Mouse (Mus musculus) midbrain, postnatal 0 days (tissue): Measurements from ENCODE around the gene Bach1. TPM values are rescaled to one million over a fixed set of nuclear protein-coding genes. Genes with fewer than 3 reads are reported as not detected.

Experiments used
- ATAC-seq: fragments of 200-750 bp; cut with Nextera tagmentation; 2 replicates; pipeline ENCODE4 v1.8.0; 2017; ENCODE audit warnings: moderate number of reproducible peaks, mild to moderate bottlenecking, moderate TSS enrichment, moderate library complexity; ENCODE audit not compliant: low FRiP score
- DNase-seq: peaks from one replicate; pipeline ENCODE4 v3.0.0-alpha.2; 2015; ENCODE audit warnings: low spot score
- H3K27ac ChIP-seq: fragments of 300-500 bp; sonication (generic); 2 replicates; pipeline ENCODE4 v1.5.1; 2014; ENCODE audit warnings: low read depth, mild to moderate bottlenecking, low read length, mixed read lengths
- H3K27me3 ChIP-seq: fragments of 300-500 bp; sonication (generic); 2 replicates; pipeline ENCODE4 v1.6.1; 2014; ENCODE audit warnings: low read length, control low read depth, mixed read lengths; ENCODE audit not compliant: insufficient read depth
- H3K36me3 ChIP-seq: fragments of 300-500 bp; sonication (generic); 2 replicates; pipeline ENCODE4 v1.6.1; 2014; ENCODE audit warnings: low read length, control low read depth, mixed read lengths; ENCODE audit not compliant: insufficient read depth
- H3K4me1 ChIP-seq: fragments of 300-500 bp; sonication (generic); 2 replicates; pipeline ENCODE4 v1.6.1; 2014; ENCODE audit warnings: mild to moderate bottlenecking, control low read depth, antibody characterized with exemption, low read length, mixed read lengths; ENCODE audit not compliant: insufficient read depth
- H3K4me2 ChIP-seq: fragments of 300-500 bp; sonication (generic); 2 replicates; pipeline ENCODE4 v1.6.1; 2014; ENCODE audit warnings: low read depth, mild to moderate bottlenecking, low read length, mixed read lengths; ENCODE audit not compliant: poor library complexity, severe bottlenecking
- H3K4me3 ChIP-seq: fragments of 300-500 bp; sonication (generic); 2 replicates; pipeline ENCODE4 v1.5.1; 2014; ENCODE audit warnings: low read depth, mild to moderate bottlenecking, low read length, moderate library complexity
- H3K9ac ChIP-seq: fragments of 300-500 bp; sonication (generic); replicated peaks from 2 replicates; pipeline ENCODE4 v1.6.1; 2014; ENCODE audit warnings: mild to moderate bottlenecking, low read length, moderate library complexity, mixed read lengths; ENCODE audit not compliant: poor library complexity, severe bottlenecking
- H3K9me3 ChIP-seq: fragments of 300-500 bp; sonication (generic); 2 replicates; pipeline ENCODE4 v1.6.1; 2016; ENCODE audit warnings: low read length, control low read depth
- CTCF ChIP-seq: IDR thresholded peaks from 2 replicates; pipeline ENCODE4 v1.5.1; 2016; ENCODE audit warnings: antibody characterized with exemption, mild to moderate bottlenecking
- WGBS: fragments of 180-500 bp; shearing (Covaris S2); extraction: QIAGEN DNeasy Blood & Tissue Kit; methylation state at CpG from one replicate; pipeline ENCODE4 v1.1.7; 2014; 5-methylcytosine and 5-hydroxymethylcytosine counted together
- polyA plus RNA-seq: library from polyadenylated mRNA; unstranded; fragments of >200 nt; fragmentation: Nextera tagmentation; extraction: Ambion mirVana; gene quantifications from 2 replicates; pipeline ENCODE4 v1.2.1, GENCODE M21; 2015
- total RNA-seq: library from RNA; depleted of rRNA; stranded (reverse); fragments of >200 nt; gene quantifications from 2 replicates; pipeline ENCODE4 v1.2.3, GENCODE M21; 2014

The Bach1 gene
- total and polyA plus RNA-seq, 2 experiments from 2014 or later = 10.3 to 32.9 TPM

DNA sequence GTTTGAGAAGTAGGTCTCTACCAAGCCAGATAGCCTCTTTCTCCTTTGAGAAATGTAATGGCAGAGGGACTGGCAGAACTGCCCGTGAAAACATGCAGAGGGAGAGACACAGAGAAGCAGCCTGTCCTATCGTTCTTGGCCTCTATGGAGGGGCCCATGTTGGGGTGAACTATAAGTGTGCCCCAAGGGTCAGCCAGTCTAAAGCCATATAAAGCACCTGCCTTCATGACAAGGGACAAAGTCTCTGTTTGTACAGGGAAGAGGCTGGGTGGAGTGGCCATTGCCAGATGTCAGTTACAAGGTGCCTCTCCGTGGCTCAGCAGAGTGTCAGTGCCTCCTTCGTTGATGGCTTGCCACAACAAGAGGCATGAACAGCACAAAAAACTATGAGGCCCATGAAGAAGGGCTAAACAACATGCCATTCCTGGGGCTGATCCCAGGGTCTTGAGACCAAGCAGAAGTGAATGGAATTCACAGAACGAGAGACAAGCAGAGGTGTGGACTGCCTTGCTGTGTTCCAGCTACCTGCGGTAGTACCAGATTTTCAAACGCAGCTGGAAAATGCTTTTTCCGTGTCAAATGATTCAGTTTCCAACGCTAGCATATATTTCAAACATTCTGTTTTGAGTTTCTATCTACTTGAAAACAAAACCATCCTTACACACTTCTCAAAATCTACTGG, 42.4 kb downstream of the Bach1 start:
- Histone ChIP-seq H3K27me3 (no peaks in the 10 kb centered on the region), H3K27ac (no peak overlapping the region)
- WGBS = 94% methylated on average over 9 of the region's 9 CpGs

DNA sequence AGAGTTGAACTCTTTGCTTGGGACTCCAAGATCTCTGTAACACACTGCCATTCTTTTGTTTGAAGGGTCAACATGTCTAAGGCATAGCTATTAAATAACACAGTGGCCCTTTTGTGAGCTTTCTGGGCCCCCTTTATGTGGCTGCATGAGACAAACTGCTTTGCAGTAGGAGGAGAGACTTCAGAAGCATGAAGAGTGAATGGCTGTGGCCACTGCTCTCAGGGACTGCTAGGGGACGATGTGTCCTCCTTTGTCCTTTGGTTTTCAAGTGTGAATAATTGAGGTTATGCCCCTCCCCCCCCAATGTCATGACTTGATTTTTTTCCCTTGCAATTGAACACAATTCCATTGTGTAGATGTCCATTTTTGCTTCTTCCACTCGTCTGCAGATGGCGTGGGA, 44.9 kb downstream of the Bach1 start:
- no peak overlapping the region for H3K27ac ChIP-seq
- H3K9me3 ChIP-seq = no peaks in the 10 kb centered on the region
- 50% methylated on average over 3 of the region's 3 CpGs for WGBS
- H3K9ac ChIP-seq = no peak overlapping the region
- no peak overlapping the region for H3K4me2 ChIP-seq
- ATAC-seq = no peak
- no peak for TF ChIP-seq CTCF
- no peaks in the 10 kb centered on the region for H3K36me3 ChIP-seq
- H3K4me1 ChIP-seq = no peaks in the 10 kb centered on the region
- DNase-seq = peak; percentile 15
- no peak overlapping the region for H3K4me3 ChIP-seq
- no peaks in the 10 kb centered on the region for H3K27me3 ChIP-seq

More for the DNA sequence above, 42.4 kb downstream of the Bach1 start:
- no peak for TF ChIP-seq CTCF
- DNase-seq = no peak
- no peak for ATAC-seq
- Histone ChIP-seq H3K36me3 (no peaks in the 10 kb centered on the region), H3K4me2 (no peak overlapping the region), H3K4me1 (no peaks in the 10 kb centered on the region), H3K9me3 (no peaks in the 10 kb centered on the region), H3K9ac (no peak overlapping the region), H3K4me3 (no peak overlapping the region)

GRCm38 (mm10) chr16:87744338-87744737, 45.6 kb downstream of the Bach1 start:
- 90% methylated on average over 2 of the region's 2 CpGs for WGBS
- Histone ChIP-seq H3K4me3 (no peak overlapping the region), H3K4me2 (no peak overlapping the region), H3K36me3 (no peaks in the 10 kb centered on the region), H3K9me3 (no peaks in the 10 kb centered on the region), H3K27ac (no peak overlapping the region), H3K27me3 (no peaks in the 10 kb centered on the region), H3K4me1 (no peaks in the 10 kb centered on the region), H3K9ac (no peak overlapping the region)
- ATAC-seq (no peak), DNase-seq (no peak)
- no peak for TF ChIP-seq CTCF

DNA sequence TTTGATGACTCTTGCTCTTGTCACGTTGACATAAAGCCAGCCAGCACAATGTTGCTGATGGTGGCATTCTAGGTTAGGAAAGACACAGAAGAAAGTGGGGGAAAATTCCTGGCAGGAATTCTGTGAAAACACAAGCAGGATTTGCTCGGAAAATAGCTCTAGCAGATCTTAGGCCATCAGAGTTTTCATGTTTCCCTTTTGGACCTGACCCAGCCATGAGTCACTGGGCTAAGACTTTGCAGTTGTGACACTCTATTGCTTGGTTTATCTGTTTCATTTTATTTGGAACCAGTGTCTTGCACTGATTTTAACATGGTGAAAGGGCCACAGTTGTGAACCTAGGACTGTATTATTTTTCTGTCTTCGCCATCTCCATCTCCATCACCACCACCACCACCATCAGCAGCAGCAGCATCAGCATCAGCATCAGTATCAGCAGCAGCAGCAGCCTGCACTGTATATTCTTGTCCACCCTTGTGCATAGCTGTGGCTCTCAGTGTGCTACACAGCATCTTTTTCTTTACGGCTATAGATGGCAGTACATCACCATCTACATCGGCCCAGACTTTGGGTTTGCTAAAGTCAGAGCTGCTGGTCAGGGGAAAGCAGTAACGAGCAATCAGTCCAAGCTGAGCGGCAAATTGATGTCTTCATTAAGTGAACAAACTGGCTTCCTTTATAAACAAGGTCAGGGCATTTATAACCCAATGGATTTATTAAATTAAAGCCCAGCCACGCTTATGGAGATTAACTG, 46.6 kb downstream of the Bach1 start:
- Histone ChIP-seq H3K4me2 (no peak overlapping the region), H3K4me3 (no peak overlapping the region), H3K9me3 (no peaks in the 10 kb centered on the region), H3K27me3 (no peaks in the 10 kb centered on the region), H3K36me3 (no peaks in the 10 kb centered on the region), H3K27ac (no peak overlapping the region), H3K4me1 (no peaks in the 10 kb centered on the region), H3K9ac (no peak overlapping the region)
- TF ChIP-seq CTCF = peak; percentile 70
- ATAC-seq (no peak), DNase-seq (peak; percentile 65)
- WGBS = 73% methylated on average over 8 of the region's 8 CpGs

DNA sequence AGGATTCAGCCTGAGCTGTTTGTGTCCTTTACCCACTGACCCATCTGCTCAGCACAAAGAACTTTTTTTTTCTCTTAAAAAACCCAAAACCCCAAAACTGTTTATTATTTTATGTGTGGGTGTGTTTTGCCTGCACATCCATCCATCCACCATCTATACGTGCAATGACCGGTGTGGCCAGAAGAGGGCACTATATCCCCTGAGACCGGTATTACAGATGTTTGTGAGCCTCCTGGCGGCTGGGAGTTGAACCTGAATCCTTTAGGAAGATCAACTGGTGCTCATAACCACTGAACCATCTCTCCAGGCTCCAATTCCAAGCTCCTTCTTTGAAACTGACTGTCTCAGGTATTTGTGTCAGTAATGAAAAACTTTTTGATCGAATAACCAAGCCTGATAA, 48.0 kb downstream of the Bach1 start:
- H3K4me2 ChIP-seq = no peak overlapping the region

DNA sequence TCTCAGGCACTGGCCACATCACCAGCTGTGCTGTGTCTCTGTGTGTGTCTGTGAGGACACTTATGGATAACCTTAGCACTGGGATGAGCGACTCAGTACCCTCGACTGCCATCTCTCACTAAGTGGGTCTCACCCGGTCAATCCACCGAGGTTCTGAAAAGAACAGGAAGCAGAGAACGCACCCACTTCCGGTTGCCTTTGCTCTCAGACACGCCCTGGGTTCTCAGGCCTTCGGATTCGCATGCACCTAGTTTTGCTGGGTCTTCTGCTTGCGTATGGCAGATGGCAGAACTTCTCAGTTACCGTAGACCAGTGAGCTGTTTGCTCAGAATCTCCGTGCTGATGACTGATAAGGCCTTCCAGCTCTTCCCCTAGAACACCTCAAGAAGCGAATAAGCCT, 52.5 kb downstream of the Bach1 start:
- Histone ChIP-seq H3K27me3 (no peaks in the 10 kb centered on the region), H3K4me3 (no peak overlapping the region), H3K36me3 (no peaks in the 10 kb centered on the region), H3K4me1 (0 out of 2 replicates have a peak, but pooled peaks cover 2% of the 10 kb centered on the region), H3K9me3 (no peaks in the 10 kb centered on the region), H3K9ac (no peak overlapping the region), H3K4me2 (no peak overlapping the region), H3K27ac (no peak overlapping the region)
- DNase-seq = no peak
- ATAC-seq = no peak
- no peak for TF ChIP-seq CTCF
- WGBS = 95% methylated on average over 13 of the region's 13 CpGs

More for the DNA sequence above, 48.0 kb downstream of the Bach1 start:
- Histone ChIP-seq H3K36me3 (no peaks in the 10 kb centered on the region), H3K27ac (no peak overlapping the region), H3K4me1 (no peaks in the 10 kb centered on the region), H3K9me3 (no peaks in the 10 kb centered on the region), H3K27me3 (no peaks in the 10 kb centered on the region), H3K9ac (no peak overlapping the region), H3K4me3 (no peak overlapping the region)
- TF ChIP-seq CTCF = peak; percentile 90
- peak; percentile 65 for DNase-seq
- 25% methylated on average over 5 of the region's 5 CpGs for whole genome bisulfite sequencing
- ATAC-seq = no peak
